In the genomic region with DNA sequence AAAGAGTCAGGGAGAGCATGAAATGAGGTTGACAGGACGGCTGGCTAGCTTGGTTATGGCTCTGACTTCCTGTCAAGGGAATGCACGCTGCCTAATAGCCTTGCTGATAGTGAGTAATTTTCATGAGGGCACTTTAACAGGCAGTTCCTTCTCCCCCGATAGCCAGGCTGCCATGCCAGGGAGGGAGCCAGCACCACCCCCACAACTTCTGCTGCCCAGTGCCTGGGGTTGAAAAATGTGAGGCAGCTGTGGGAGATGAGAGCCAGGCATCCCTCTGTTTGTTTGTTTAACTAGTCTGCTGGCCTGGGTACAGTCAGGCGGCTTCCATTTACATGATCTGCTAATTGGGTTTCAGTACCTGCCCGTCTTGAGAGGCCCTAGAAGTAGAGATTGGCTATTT, we compare ENCODE assay signal across 8 mouse cellular contexts.
DNase-seq lines count a peak whose midpoint lies in the region; ATAC-seq lines count a peak whose summit lies in the region.

No protein-coding gene starts in this region.

- H3K27me3 ChIP-seq in midbrain, embryonic 15.5 days (replicated peaks), result no peaks in the 10 kb centered on the region
- no peaks in the 10 kb centered on the region for H3K27me3 ChIP-seq in midbrain, embryonic 16.5 days (ENCODE audit: control insufficient read depth, insufficient read depth, low read depth, low read length)
- no peaks in the 10 kb centered on the region for H3K27me3 ChIP-seq in heart, embryonic 15.5 days
- H3K27me3 ChIP-seq in limb, embryonic 13.5 days, result no peaks in the 10 kb centered on the region
- H3K27me3 ChIP-seq in forebrain, embryonic 16.5 days (replicated peaks; ENCODE audit: control insufficient read depth, insufficient read depth, low read length), result no peaks in the 10 kb centered on the region

- no peaks in the 10 kb centered on the region for H3K36me3 ChIP-seq in midbrain, embryonic 15.5 days (replicated peaks)
- no peaks in the 10 kb centered on the region for H3K36me3 ChIP-seq in midbrain, embryonic 16.5 days (ENCODE audit: control insufficient read depth, insufficient read depth, low read length)
- no peaks in the 10 kb centered on the region for H3K36me3 ChIP-seq in heart, embryonic 15.5 days
- no peaks in the 10 kb centered on the region for H3K36me3 ChIP-seq in limb, embryonic 13.5 days
- no peaks in the 10 kb centered on the region for H3K36me3 ChIP-seq in forebrain, embryonic 16.5 days (ENCODE audit: control insufficient read depth, insufficient read depth)

- peaks cover 4% of the 10 kb centered on the region; the same call in 1 of the 2 replicates for H3K4me1 ChIP-seq in midbrain, embryonic 15.5 days
- no peaks in the 10 kb centered on the region for H3K4me1 ChIP-seq in midbrain, embryonic 16.5 days (ENCODE audit: control insufficient read depth, insufficient read depth, low read length)
- H3K4me1 ChIP-seq in heart, embryonic 15.5 days (replicated peaks), result peaks cover 25% of the 10 kb centered on the region
- peaks cover 28% of the 10 kb centered on the region for H3K4me1 ChIP-seq in limb, embryonic 13.5 days
- H3K4me1 ChIP-seq in forebrain, embryonic 16.5 days (replicated peaks; ENCODE audit: control insufficient read depth, insufficient read depth, low read length), result peaks cover 8% of the 10 kb centered on the region; the same call in 1 of the 2 replicates

- 43% methylated on average over 5 of the region's 5 CpGs for WGBS in midbrain, embryonic 15.5 days
- 41% methylated on average over 5 of the region's 5 CpGs for WGBS in midbrain, embryonic 16.5 days
- WGBS in heart, embryonic 15.5 days, result 8% methylated on average over 5 of the region's 5 CpGs
- WGBS in limb, embryonic 13.5 days, result 7% methylated on average over 5 of the region's 5 CpGs
- WGBS in forebrain, embryonic 16.5 days, result 44% methylated on average over 5 of the region's 5 CpGs

- H3K9ac ChIP-seq in midbrain, embryonic 15.5 days, result no peak overlapping the region
- H3K9ac ChIP-seq in midbrain, embryonic 16.5 days (ENCODE audit: low read depth, low read length), result no peak overlapping the region
- H3K9ac ChIP-seq in heart, embryonic 15.5 days, result no peak overlapping the region
- H3K9ac ChIP-seq in limb, embryonic 13.5 days, result no peak overlapping the region
- H3K9ac ChIP-seq in forebrain, embryonic 16.5 days (replicated peaks; ENCODE audit: low read depth, low read length), result no peak overlapping the region

- no peak overlapping the region for H3K4me2 ChIP-seq in midbrain, embryonic 15.5 days
- no peak overlapping the region for H3K4me2 ChIP-seq in midbrain, embryonic 16.5 days (ENCODE audit: low read length)
- H3K4me2 ChIP-seq in heart, embryonic 15.5 days, result peak overlapping the region; percentile 49
- H3K4me2 ChIP-seq in limb, embryonic 13.5 days (replicated peaks), result 0 out of 2 replicates have a peak overlapping the region, but pooled peaks have one; percentile 30
- H3K4me2 ChIP-seq in forebrain, embryonic 16.5 days (ENCODE audit: low read length), result no peak overlapping the region

- no peak for ATAC-seq in midbrain, embryonic 15.5 days (replicated peaks)
- ATAC-seq in midbrain, embryonic 16.5 days, result no peak
- peak; percentile 85 for ATAC-seq in heart, embryonic 15.5 days (replicated peaks; ENCODE audit: insufficient number of reproducible peaks, insufficient read depth, low FRiP score, low read depth)
- ATAC-seq in limb, embryonic 13.5 days (ENCODE audit: low FRiP score, low read depth), result no peak
- ATAC-seq in forebrain, embryonic 16.5 days, result no peak

- H3K27ac ChIP-seq in midbrain, embryonic 15.5 days, result peak overlapping the region; percentile 4; the same call in 1 of the 2 replicates
- H3K27ac ChIP-seq in midbrain, embryonic 16.5 days (ENCODE audit: low read length), result no peak overlapping the region
- peak overlapping the region; percentile 95 for H3K27ac ChIP-seq in heart, embryonic 15.5 days
- peak overlapping the region; percentile 22; the same call in 1 of the 2 replicates for H3K27ac ChIP-seq in limb, embryonic 13.5 days
- no peak overlapping the region for H3K27ac ChIP-seq in forebrain, embryonic 16.5 days (ENCODE audit: low read length)

- no peak overlapping the region for H3K4me3 ChIP-seq in midbrain, embryonic 15.5 days
- no peak overlapping the region for H3K4me3 ChIP-seq in midbrain, embryonic 16.5 days (ENCODE audit: low read depth, low read length)
- H3K4me3 ChIP-seq in heart, embryonic 15.5 days, result no peak overlapping the region
- no peak overlapping the region for H3K4me3 ChIP-seq in limb, embryonic 13.5 days
- H3K4me3 ChIP-seq in forebrain, embryonic 16.5 days (replicated peaks; ENCODE audit: low read length), result no peak overlapping the region

- peak; percentile 75 to 85 for DNase-seq in cerebellum, postnatal 10 days
- DNase-seq in cerebellum, adult 11 months, result no peak
- DNase-seq in B cell, adult 2 months, result no peak

- H3K9me3 ChIP-seq in midbrain, embryonic 15.5 days, result no peaks in the 10 kb centered on the region
- H3K9me3 ChIP-seq in midbrain, embryonic 16.5 days (replicated peaks; ENCODE audit: control insufficient read depth, low read length, poor library complexity, severe bottlenecking), result no peaks in the 10 kb centered on the region
- H3K9me3 ChIP-seq in heart, embryonic 15.5 days (replicated peaks), result no peaks in the 10 kb centered on the region
- H3K9me3 ChIP-seq in limb, embryonic 13.5 days, result no peaks in the 10 kb centered on the region
- no peaks in the 10 kb centered on the region; the same call in 1 of the 2 replicates for H3K9me3 ChIP-seq in forebrain, embryonic 16.5 days (ENCODE audit: control insufficient read depth, low read length)

Comparison
In these comparisons a context has a peak if more than half of its experiments do, and no peak if none do; other contexts are left out.
1. DNase-seq: peak in cerebellum, postnatal 10 days (2 of 2); none in cerebellum, adult 11 months (single experiment) and B cell, adult 2 months (0 of 2).
2. H3K27ac ChIP-seq: peak in midbrain, embryonic 15.5 days (single experiment), heart, embryonic 15.5 days (single experiment) and limb, embryonic 13.5 days (single experiment); none in midbrain, embryonic 16.5 days (single experiment) and forebrain, embryonic 16.5 days (single experiment).
3. H3K4me2 ChIP-seq: peak in heart, embryonic 15.5 days (single experiment) and limb, embryonic 13.5 days (single experiment); none in midbrain, embryonic 15.5 days (single experiment), midbrain, embryonic 16.5 days (single experiment) and forebrain, embryonic 16.5 days (single experiment).